Mouse (Mus musculus): ENCODE data around the gene Mmp27. TPM values are rescaled to one million over a fixed set of nuclear protein-coding genes. Genes with fewer than 3 reads are reported as not detected.

Mmp27 gene
- polyA plus RNA-seq (2012; ENCODE audit: low replicate concordance) = 0.07 TPM in 1 of 2 replicates, not detected in the other

DNA sequence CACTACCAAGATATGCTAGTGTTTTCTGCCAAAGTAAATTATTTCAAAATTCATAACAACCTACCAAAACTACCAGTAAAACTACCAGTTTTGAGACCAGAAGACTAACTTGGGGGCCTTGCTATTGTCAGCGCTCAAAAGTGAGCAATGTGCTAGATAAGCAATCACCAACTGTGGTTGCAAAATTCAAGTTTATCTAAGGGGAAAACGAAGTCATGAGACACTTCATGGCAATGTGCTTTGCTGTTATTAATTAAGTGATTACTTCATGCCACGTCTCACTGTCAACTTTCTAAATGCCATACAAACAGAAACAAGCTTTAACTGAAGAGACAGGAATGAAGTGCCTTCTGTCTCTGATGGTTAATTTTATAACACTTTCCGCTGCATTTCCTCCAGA lies at the start of gene Mmp27:
Gene Mmp27 (plus strand): TSS at position 235 of the 400 bp plus-strand sequence.

DNA sequence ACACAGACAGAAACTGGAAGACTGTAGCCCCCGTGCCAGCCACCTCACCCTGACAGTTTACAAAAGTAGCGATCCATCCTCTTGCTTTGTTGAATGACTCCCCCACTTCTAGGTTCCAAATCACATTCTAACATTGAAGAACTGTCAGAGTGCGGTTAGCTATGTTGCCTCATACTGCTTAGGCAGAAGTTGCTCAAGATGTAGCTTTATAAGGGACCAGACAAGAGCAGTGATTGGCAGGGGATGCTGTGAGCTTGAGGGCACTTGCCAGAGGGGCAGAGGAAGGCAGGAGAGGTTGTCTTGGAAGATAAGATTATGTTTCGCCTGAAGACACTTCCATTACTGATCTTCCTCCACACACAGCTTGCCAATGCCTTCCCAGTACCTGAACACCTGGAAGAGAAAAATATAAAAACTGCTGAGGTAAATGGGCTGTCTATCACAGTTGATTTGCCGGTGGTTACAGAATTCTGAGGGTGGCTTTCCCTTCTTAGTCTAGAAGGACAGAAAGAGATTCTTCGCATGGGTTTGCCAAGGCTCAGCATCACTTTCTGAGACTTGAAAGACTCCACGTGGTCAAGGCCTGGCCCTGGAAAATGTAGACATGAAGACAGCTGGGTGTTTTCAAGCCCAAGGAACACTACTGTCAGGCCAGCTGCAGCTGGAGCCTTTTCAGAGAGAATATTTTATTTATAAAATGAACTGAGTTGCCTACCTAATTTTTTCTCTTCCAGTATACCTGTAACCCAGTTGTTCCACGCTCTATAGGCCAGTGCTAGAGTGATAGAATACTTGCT lies 12.8 kb upstream of the Mmp27 start, which contains the start of gene Mmp8:
Gene Mmp8 (plus strand): TSS at position 236 of the 797 bp plus-strand sequence.

DNA sequence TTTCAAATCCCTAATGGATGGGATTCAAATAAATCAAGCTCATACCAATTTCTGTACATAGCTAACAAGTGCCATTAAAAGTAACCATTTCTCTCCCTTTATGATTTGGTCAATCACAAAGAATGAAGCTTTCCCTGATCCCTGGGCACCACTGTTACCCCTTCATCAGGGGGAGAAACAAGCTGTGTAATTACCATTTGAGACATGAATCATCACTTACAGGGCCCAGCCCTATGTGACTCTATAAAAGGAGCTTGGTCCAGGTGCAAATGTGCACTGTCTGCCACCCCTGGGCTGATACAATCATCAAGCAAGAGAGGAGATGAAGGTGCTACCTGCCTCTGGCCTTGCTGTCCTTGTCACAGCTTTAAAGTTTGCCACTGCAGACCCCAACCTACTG lies 56.7 kb downstream of the Mmp27 start, which contains the start of gene Mmp20:
Gene Mmp20 (plus strand): TSS at position 301 of the 400 bp plus-strand sequence.

Other genes starting within 250 kb of the Mmp27 start
- gene Mmp12, start 227.0 kb upstream of the Mmp27 start, polyA plus RNA-seq (2012; ENCODE audit: low replicate concordance) = 0.79 and 1.7 TPM in 2 replicates
- gene Mmp1b, start 183.3 kb upstream of the Mmp27 start, polyA plus RNA-seq (2012; ENCODE audit: low replicate concordance) = not detected in 2 replicates
- gene Mmp3, start 125.6 kb upstream of the Mmp27 start, polyA plus RNA-seq (2012; ENCODE audit: low replicate concordance) = not detected in 2 replicates
- not detected in 2 replicates for gene Mmp10, start 69.0 kb upstream of the Mmp27 start, polyA plus RNA-seq (2012; ENCODE audit: low replicate concordance)
- gene Mmp8, start 12.9 kb upstream of the Mmp27 start, polyA plus RNA-seq (2012; ENCODE audit: low replicate concordance) = 1.2 and 1.7 TPM in 2 replicates
- not detected in 2 replicates for gene Mmp20, start 56.8 kb downstream of the Mmp27 start, polyA plus RNA-seq (2012; ENCODE audit: low replicate concordance)
- gene Mmp7, start 120.7 kb downstream of the Mmp27 start, polyA plus RNA-seq (2012; ENCODE audit: low replicate concordance) = not detected in 2 replicates
- 124 and 240 TPM in 2 replicates for gene Tmem123, start 192.6 kb downstream of the Mmp27 start, polyA plus RNA-seq (2012; ENCODE audit: low replicate concordance)

Measured in hematopoietic multipotent progenitor cell, adult 10-12 weeks (in vitro differentiated cells).